Mouse (Mus musculus) activated CD4-positive, CD25-positive, alpha-beta regulatory T cell, adult 9 weeks (primary cell): Measurements from ENCODE around the gene Serpina1a. TPM values are rescaled to one million over a fixed set of nuclear protein-coding genes. Genes with fewer than 3 reads are reported as not detected.

Source experiments
- polyA plus RNA-seq: library from polyadenylated mRNA; unstranded; fragments of 100-300 nt; shearing (Covaris generic); gene quantifications from one replicate; pipeline ENCODE4 v1.2.1, GENCODE M21; 2017

Gene Serpina1a
- not detected for polyA plus RNA-seq

GRCm38 (mm10) chr12:103863101-103863974 is at the start of gene Serpina1a:
Gene Serpina1a (minus strand): TSS chr12:103863562.

GRCm38 (mm10) chr12:103904837-103905340 is 41.5 kb upstream of the Serpina1a start, which contains the start of gene Serpina1c:
Gene Serpina1c (minus strand): TSS chr12:103904887.

GRCm38 (mm10) chr12:103830273-103830672 is 33.1 kb downstream of the Serpina1a start, which contains the start of gene Serpina1b:
Gene Serpina1b (minus strand): TSS chr12:103830373.

Other genes with a start within 250 kb of the Serpina1a start
- not detected for gene Serpina10, start 232.1 kb downstream of the Serpina1a start, polyA plus RNA-seq
- gene Serpina6, start 206.3 kb downstream of the Serpina1a start, polyA plus RNA-seq: not detected
- gene Serpina16, start 187.4 kb downstream of the Serpina1a start, polyA plus RNA-seq: not detected
- not detected for gene Serpina1f, start 168.0 kb downstream of the Serpina1a start, polyA plus RNA-seq
- not detected for gene Serpina1d, start 90.0 kb downstream of the Serpina1a start, polyA plus RNA-seq
- gene Serpina1b, start 33.2 kb downstream of the Serpina1a start, polyA plus RNA-seq: not detected
- gene Serpina1c, start 41.3 kb upstream of the Serpina1a start, polyA plus RNA-seq: not detected
- not detected for gene Serpina1e, start 95.4 kb upstream of the Serpina1a start, polyA plus RNA-seq
- not detected for gene Serpina11, start 126.4 kb upstream of the Serpina1a start, polyA plus RNA-seq
- gene Serpina9, start 150.2 kb upstream of the Serpina1a start, polyA plus RNA-seq: 2.3 TPM
- not detected for gene Serpina12, start 180.9 kb upstream of the Serpina1a start, polyA plus RNA-seq
- not detected for gene Serpina5, start 237.6 kb upstream of the Serpina1a start, polyA plus RNA-seq
- gene Serpina3a, start 249.2 kb upstream of the Serpina1a start, polyA plus RNA-seq: not detected